Mouse (Mus musculus): ENCODE data around the gene Tex21.
A peak's percentile ranks its signal among the peaks of the same experiment; 100 is the strongest.
"Not testable (repeated sequence)": the region's sequence is repeated elsewhere in the genome, so short reads cannot be mapped to it uniquely, and the experiment has no call there.

Gene Tex21

GRCm38 (mm10) chr12:76256114-76256843 is 9.7 kb upstream of the Tex21 start:
- DNase-seq (ENCODE audit: low spot score), result no peak

GRCm38 (mm10) chr12:76255499-76255875 is 8.9 kb upstream of the Tex21 start:
- DNase-seq (ENCODE audit: low spot score), result peak; percentile 50

DNA sequence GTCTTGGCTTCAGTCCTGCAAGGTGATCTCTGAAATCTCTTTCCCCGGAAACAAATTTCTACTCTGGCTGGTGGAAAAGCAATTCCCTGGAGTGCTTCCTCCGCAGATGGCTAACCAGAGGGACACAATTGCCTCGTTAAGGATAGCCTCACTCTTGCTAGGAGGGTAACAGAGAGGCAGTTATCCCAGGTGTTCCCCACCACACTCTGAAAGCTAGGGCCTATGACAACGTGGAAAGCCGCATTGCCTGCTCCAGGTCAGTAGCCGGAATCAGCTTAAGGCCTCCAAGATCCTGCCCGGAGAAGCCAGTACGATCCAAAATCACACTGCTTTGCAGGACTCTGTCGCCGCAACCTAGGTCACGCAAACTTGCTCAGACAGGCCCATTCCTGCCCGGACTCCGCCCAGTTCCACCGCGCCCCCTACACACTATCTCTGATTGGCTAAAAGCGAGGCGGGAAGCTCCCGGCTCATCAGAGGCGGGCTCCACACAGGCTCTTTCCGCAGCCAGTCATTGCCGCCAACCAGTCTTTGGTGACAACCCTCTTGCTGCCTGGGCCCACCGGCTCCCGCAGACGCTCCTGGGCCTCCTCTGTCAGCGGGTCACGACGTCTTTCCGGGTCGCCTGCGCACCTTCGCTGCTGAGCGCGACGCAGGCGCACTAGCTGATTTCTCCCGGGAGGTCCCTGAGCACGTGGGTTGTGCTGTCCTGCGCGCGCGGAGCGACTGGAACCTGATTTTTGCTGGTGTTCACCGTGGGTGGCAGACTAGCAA is 8.4 kb upstream of the Tex21 start, which contains the start of gene Mthfd1:
Gene Mthfd1 (plus strand): TSS at position 574 of the 774 bp plus-strand sequence.
- peak; percentile 92 for DNase-seq (ENCODE audit: low spot score)

DNA sequence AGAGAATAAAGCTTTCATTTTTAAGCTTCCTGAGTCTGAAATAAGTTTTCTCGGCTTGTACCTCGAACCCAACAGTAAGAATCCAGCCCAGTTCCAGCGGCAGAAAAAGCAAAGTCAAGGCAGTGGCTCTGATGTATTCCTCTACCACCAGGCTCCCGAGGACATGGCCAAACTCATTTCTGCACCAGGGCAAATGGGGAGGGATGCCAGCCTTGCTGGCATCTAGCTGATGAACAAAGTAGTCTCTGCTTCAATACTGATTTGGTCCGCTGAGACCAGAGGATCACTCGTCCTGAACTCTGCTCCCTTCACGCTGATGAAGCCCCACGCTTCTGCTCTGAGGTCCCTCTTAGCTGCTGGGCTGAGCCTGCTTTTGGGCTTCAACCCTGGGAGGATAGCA is 7.4 kb upstream of the Tex21 start:
- DNase-seq (ENCODE audit: low spot score), result no peak

DNA sequence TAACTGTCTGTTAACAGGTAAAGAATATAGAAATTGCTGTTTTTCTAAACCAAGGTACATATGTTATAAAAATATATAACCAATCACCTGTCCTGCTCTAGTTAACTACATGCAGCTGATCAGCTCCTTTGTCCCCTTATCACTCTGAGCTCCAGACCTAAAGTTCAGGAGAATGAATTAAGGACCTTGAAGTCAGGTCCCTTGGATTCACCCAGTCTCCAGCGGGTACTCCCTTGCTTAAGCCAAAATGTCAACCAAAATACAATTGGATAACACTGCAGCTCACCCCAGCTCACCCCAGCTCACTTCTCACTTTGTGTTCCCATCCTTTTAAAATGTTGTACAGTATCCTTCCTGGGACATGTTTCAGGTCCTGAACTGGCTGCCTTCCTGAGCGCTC is 7.0 kb upstream of the Tex21 start:
- no peak for DNase-seq (ENCODE audit: low spot score)

DNA sequence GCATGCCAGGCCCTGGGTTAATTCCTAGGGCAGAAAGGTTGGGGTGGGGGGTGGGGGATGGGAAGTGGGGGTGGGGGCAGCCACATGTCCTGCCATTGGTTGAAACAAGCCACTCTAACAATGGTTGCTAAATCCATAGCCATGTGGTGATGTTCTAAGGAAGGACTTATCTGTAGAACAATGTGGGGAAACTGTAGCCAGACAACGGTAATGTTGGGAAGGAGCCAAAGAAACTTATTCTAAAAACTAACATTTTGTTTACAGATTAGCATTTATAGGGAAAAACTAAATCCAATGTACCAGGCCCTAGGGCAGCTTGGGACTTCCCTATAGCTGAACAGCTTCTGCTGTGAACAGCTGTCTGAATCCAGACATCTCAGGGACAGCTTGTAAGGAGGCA is 6.5 kb upstream of the Tex21 start:
- no peak for DNase-seq (ENCODE audit: low spot score)

DNA sequence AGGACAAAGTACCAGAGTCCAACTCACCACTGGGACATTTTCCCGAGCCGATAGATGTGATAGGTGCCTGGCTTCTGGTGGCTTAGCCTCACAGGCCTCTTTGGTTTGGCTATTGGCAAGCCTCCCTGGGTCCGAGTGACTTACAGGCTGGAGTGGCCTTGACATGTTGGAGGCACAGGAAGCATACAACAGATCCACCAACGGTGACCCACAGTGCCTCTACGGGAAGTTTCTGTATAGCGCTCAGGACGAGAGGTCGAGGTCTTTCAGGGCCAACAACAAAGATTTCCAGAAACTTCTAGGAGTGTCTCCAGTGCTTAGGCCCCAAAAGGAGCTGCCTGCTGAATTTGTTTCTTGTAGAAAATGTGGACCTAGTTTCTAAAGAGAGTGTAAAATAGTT is 1.6 kb downstream of the Tex21 start:
- no peak for DNase-seq (ENCODE audit: low spot score)

GRCm38 (mm10) chr12:76241833-76242232 is 4.7 kb downstream of the Tex21 start:
- DNase-seq (ENCODE audit: low spot score), result no peak

- no peak for DNase-seq (ENCODE audit: low spot score)
Observed at GRCm38 (mm10) chr12:76241084-76241483, 5.5 kb downstream of the Tex21 start.

DNA sequence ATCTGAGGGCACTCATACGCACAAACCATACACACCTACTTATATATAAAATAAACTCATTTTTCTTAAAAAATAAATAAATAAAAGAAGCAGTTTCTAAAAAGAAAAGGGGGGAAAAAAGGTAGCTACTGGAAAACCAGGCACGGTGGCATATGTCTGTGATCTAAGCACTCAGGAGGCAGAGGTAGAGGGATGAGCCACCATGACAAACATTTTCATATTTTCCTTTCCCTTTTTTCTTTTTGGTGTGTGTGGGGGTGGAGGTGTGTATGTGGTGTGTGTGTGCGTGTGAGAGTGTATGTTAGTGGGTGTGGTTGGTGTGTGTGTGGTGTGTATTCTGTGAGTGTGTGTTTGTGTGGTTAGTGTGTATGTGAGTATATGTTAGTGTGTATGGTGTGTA is 5.9 kb downstream of the Tex21 start:
- no peak for DNase-seq (ENCODE audit: low spot score)

DNA sequence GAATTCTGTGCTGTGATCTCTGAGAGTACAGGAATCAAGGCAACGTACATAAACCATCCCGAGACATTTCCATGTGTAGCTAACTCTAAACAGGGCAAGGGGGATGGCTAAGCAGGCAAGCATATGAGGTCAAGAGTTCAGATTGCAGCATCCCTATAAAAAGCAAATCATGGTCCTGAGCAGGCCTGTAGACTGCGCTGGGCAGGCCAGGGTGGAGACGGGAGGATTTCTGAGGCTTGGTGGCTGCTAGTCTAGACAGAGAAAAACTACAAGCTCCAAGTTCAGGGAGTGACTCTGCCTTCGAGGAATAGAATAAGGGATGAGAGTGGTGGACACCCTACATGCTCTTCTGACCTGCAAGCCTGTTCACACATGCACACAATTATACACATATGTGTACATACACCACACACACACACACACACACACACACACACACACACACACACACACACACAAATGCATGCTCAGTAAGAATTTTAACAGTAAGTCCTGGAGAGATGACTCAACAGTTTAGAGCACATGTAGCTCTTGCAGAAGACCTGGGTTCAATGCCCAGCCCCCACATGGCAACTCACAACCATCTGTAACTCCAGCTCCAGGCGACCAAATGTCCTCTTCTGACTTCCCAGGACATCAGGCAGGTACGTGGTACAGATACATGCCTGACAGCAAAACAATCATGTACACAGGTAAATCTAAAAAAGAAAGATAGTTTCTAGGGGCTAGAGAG is 6.5 kb downstream of the Tex21 start:
- no peak for DNase-seq (ENCODE audit: low spot score)

DNA sequence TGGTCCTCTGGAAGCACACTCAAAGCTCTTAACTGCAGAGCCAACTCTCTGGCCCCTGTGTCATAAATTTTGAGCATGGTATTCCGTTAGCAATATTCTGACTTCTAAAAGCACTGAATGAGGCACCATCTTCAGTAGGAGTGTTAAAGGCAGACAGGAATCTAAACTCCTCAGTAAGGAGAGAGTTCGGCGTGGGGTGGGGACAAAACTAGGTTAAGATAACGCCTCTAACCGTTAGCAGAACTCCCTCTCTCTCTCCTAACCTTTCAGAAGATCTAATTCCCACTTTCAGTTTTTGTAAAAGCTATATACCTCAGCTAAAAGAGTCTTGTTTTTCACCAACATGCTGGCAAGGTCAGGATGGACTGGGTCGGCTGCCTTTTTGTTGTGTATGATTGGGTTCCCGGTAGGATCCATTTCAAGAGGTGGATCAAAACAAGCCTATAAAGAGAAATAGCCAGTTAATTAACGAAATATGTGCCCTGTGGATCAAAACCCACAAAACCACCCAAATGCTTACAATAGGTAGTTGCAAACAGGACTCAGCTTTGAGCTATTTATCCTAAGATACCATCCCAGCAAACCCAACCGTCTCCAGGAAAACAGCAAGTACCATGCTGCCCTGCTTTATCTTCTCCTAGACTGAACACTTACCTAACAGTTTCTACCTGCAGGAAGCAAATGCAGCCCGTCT is 7.3 kb downstream of the Tex21 start:
- no peak for DNase-seq (ENCODE audit: low spot score)

- DNase-seq (ENCODE audit: low spot score), result no peak
Observed at GRCm38 (mm10) chr12:76235253-76235652, 11.3 kb downstream of the Tex21 start.

DNA sequence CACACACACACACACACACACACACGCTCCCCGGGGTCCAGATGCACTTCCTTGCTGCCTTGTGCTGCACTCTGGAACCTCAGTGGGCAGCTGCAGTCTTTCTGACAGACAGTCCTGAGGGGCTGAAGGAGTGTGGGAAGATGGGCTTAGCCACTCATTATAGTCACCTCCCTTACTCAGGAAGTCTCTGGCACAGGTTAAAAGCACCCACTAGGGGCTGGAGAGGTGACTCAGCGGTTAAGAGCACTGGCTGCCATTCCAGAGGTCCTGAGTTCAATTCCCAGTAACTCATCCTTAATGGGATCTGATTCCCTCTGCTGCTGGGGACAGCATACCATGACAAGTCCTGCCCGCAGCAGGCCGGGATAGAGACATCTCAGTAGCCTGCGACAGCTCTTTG is 15.9 kb downstream of the Tex21 start:
- DNase-seq (ENCODE audit: low spot score), result no peak

DNA sequence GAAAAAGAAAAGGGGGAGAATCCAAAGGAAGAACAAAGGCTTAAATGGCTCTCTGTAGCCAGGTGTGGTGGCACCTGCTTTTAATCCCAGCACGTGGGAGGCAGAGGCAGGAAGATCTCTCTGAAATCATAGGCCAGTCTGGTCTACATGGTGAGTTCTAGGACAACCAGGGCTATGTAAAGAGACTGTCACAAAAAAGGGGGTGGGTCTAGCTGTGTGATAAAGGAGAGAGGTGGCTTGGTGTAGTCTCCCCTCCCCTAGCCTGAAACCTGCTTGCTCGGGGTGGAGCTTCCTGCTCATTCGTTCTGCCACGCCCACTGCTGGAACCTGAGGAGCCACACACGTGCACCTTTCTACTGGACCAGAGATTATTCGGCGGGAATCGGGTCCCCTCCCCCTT is 24.4 kb downstream of the Tex21 start:
- not testable (repeated sequence) for DNase-seq (ENCODE audit: low spot score)

GRCm38 (mm10) chr12:76216716-76217115 is 29.8 kb downstream of the Tex21 start:
- no peak for DNase-seq (ENCODE audit: low spot score)

- no peak for DNase-seq (ENCODE audit: low spot score)
Observed at GRCm38 (mm10) chr12:76215121-76215520, 31.4 kb downstream of the Tex21 start.

DNA sequence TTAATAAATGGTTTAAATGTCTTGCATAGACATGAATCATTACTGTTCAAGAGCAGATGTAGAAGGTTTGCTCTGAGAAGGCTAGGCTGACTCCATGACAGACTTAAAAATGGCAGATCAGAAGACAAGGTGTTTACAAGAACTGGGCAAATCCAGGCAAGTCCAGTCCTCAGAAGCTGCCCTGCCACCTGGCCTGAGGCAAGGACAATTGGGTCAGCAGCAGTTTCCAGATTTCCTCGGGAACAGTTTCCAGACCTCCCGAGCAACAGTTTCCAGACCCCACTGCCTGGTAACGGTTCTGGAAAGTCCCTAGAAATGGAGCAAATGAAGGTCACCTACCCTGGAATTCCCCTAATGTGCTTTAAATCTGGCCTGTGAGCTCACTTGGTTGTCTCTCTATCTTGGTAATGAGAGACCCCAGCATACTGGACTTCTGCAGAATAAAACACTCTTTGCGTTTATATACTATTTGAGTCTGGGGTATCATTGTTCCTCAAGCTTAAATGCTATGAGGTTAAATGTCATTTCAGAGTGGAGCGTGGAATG is 37.0 kb downstream of the Tex21 start:
- no peak for DNase-seq (ENCODE audit: low spot score)

DNA sequence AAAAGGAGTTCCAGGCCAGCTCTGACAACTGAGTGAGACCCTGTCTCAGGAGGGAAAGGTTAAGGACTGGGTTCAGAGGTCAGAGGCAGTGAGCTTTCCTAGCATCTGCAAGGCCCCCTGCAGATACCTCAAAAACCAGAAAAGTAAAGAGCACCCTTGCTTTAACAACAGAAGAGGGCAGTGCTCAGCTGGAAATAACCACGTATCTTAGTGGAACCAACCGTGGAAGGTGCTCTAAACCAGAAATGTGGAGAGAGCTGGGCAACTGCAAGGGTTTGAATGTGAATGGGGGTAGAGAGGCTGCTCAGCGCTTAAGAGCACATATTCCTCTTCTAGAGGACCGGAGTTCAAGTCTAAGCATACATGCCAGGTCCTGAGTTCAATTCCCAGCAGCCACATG is 46.2 kb downstream of the Tex21 start:
- no peak for DNase-seq (ENCODE audit: low spot score)

GRCm38 (mm10) chr12:76197071-76197470 is 49.5 kb downstream of the Tex21 start:
- no peak for DNase-seq (ENCODE audit: low spot score)

DNA sequence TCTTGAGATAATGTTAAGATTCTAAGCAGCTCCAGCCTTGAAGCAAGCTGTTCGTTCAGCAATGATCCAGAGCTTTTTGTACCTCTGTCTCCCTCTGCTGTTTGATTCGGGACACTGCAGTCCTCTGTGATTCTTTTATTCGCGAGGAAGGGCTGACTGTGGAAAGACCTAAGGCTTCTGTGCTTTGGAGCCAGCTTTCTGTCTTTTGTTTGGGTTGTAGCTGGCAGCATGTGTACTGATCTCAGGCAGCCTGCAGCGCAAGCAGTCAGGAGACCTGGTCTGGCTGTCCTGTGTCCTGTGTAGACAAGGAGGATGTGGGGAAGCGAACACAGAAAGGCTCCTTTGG is 49.9 kb downstream of the Tex21 start:
- peak; percentile 74 for DNase-seq (ENCODE audit: low spot score)

Data from testis, postnatal 10 days (tissue).